Mouse (Mus musculus) forebrain, postnatal 0 days (tissue): Measurements from ENCODE around the gene Pan2. TPM values are rescaled to one million over a fixed set of nuclear protein-coding genes. Genes with fewer than 3 reads are reported as not detected.

Source experiments
- ATAC-seq: fragments of 200-750 bp; cut with Nextera tagmentation; 2 replicates; pipeline ENCODE4 v1.8.0; 2017; ENCODE audit warnings: mild to moderate bottlenecking, moderate library complexity
- DNase-seq: peaks from one replicate; pipeline ENCODE4 v3.0.0-alpha.2; 2015
- H3K27ac ChIP-seq: fragments of 300-500 bp; sonication (generic); 2 replicates; pipeline ENCODE4 v1.5.1; 2014; ENCODE audit warnings: low read depth, mild to moderate bottlenecking, antibody characterized with exemption, low read length, moderate library complexity, mixed read lengths
- H3K27me3 ChIP-seq: fragments of 300-500 bp; sonication (generic); 2 replicates; pipeline ENCODE4 v1.6.1; 2014; ENCODE audit warnings: mild to moderate bottlenecking, low read length, mixed read lengths; ENCODE audit not compliant: insufficient read depth
- H3K36me3 ChIP-seq: fragments of 300-500 bp; sonication (generic); 2 replicates; pipeline ENCODE4 v1.6.1; 2014; ENCODE audit warnings: mild to moderate bottlenecking, moderate library complexity; ENCODE audit not compliant: insufficient read depth
- H3K4me1 ChIP-seq: fragments of 300-500 bp; sonication (generic); 2 replicates; pipeline ENCODE4 v1.6.1; 2014; ENCODE audit warnings: antibody characterized with exemption; ENCODE audit not compliant: insufficient read depth
- H3K4me2 ChIP-seq: fragments of 300-500 bp; sonication (generic); 2 replicates; pipeline ENCODE4 v1.6.1; 2014; ENCODE audit warnings: low read depth, mild to moderate bottlenecking, moderate library complexity
- H3K4me3 ChIP-seq: fragments of 300-500 bp; sonication (generic); 2 replicates; pipeline ENCODE4 v1.5.1; 2014; ENCODE audit warnings: low read depth, low read length, mixed read lengths
- H3K9ac ChIP-seq: fragments of 300-500 bp; sonication (generic); 2 replicates; pipeline ENCODE4 v1.6.1; 2014; ENCODE audit warnings: mild to moderate bottlenecking
- H3K9me3 ChIP-seq: fragments of 300-500 bp; sonication (generic); 2 replicates; pipeline ENCODE4 v1.6.1; 2016; ENCODE audit warnings: low read length
- CTCF ChIP-seq: sonication (generic); IDR thresholded peaks from 2 replicates; pipeline ENCODE4 v1.5.1; 2016; ENCODE audit warnings: antibody characterized with exemption, control low read depth, low read depth
- WGBS: fragments of 180-500 bp; shearing (Covaris S2); extraction: QIAGEN DNeasy Blood & Tissue Kit; methylation state at CpG from one replicate; pipeline ENCODE4 v1.1.7; 2014; 5-methylcytosine and 5-hydroxymethylcytosine counted together
- polyA plus RNA-seq: library from polyadenylated mRNA; unstranded; fragments of >200 nt; fragmentation: Nextera tagmentation; extraction: Ambion mirVana; gene quantifications from 2 replicates; pipeline ENCODE4 v1.2.1, GENCODE M21; 2015
- total RNA-seq: library from RNA; depleted of rRNA; stranded (reverse); fragments of >200 nt; gene quantifications from 2 replicates; pipeline ENCODE4 v1.2.3, GENCODE M21; 2014

The Pan2 gene
- total and polyA plus RNA-seq, 2 experiments from 2014 or later: 11.9 to 20.0 TPM

DNA sequence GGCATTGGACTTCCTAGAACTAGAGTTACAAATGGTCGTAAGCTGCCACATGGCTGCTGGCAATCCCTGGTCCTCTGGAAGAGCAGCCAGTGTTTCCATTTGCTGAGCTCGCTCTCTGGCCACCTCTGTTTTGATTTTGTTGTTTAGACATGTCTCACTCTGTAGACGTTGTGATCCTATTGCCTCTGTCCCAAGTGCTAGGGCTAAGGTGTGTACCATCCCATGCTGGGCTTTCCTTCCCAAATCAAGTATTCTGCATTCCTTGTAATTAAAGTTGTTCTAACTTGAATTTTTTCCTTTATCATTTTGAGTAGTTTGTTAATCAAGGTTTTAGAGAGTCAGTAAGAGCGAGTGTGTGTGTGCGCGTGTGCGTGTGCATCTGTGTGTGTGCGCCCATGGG is 44.4 kb downstream of the Pan2 start:
- no peak for TF ChIP-seq CTCF
- no peak overlapping the region for H3K9ac ChIP-seq
- no peaks in the 10 kb centered on the region for H3K27me3 ChIP-seq
- no peak for ATAC-seq
- peaks cover 22% of the 10 kb centered on the region for H3K36me3 ChIP-seq
- H3K4me1 ChIP-seq: no peaks in the 10 kb centered on the region
- no peaks in the 10 kb centered on the region for H3K9me3 ChIP-seq
- no peak overlapping the region for H3K27ac ChIP-seq
- no peak overlapping the region for H3K4me2 ChIP-seq
- no peak overlapping the region for H3K4me3 ChIP-seq
- WGBS: 89% methylated on average over 8 of the region's 8 CpGs
- DNase-seq: no peak

DNA sequence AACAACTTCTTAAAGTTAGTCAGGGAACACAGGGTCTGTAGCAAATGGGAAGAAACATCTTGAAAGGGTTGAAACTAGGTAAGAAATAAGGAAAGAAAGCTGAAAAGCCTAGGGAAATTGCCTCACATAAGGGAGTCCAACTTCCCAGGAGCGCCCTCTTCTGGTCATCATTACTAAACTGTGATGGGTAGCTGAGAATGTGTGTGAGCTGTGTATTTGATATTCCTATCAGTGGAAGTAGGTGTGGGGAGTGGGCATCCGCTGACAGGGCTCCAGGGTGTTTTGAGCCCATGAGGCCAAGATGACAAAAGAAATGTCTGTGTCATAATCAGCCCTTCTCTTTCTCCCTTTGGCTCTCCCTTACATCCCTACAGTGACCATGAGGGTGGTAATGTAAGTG is 55.7 kb downstream of the Pan2 start:
- Histone ChIP-seq H3K9ac (no peak overlapping the region), H3K27ac (no peak overlapping the region), H3K9me3 (no peaks in the 10 kb centered on the region), H3K4me1 (no peaks in the 10 kb centered on the region), H3K4me2 (no peak overlapping the region), H3K27me3 (no peaks in the 10 kb centered on the region), H3K4me3 (no peak overlapping the region), H3K36me3 (peaks cover 70% of the 10 kb centered on the region)
- peak; percentile 68 for TF ChIP-seq CTCF
- WGBS: 49% methylated on average over 2 of the region's 2 CpGs
- ATAC-seq: 0 out of 2 replicates have a peak, but pooled peaks have one; percentile 45
- peak; percentile 70 for DNase-seq

DNA sequence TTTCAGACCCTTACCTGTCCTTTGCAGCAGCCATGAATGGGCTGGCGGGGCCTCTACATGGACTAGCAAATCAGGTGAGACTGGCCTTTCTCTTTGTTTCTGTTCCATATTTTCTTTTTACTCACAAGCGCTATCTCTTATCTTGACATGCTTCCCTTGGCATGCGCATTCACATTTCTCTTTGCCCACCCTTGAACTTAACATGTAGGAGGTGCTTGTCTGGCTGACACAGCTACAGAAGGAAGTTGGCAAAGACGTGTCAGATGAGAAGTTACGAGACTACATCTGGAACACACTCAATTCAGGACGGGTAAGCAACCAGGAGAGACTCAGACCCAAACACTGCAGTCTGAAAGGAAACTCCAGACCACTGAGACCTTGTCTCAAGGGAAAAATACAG is 56.1 kb downstream of the Pan2 start:
- Histone ChIP-seq H3K9me3 (no peaks in the 10 kb centered on the region), H3K4me2 (no peak overlapping the region), H3K27ac (no peak overlapping the region), H3K4me1 (no peaks in the 10 kb centered on the region), H3K4me3 (no peak overlapping the region), H3K27me3 (no peaks in the 10 kb centered on the region), H3K9ac (no peak overlapping the region), H3K36me3 (peaks cover 68% of the 10 kb centered on the region)
- ATAC-seq (no peak), DNase-seq (no peak)
- WGBS: 95% methylated on average over 6 of the region's 6 CpGs
- TF ChIP-seq CTCF: no peak

DNA sequence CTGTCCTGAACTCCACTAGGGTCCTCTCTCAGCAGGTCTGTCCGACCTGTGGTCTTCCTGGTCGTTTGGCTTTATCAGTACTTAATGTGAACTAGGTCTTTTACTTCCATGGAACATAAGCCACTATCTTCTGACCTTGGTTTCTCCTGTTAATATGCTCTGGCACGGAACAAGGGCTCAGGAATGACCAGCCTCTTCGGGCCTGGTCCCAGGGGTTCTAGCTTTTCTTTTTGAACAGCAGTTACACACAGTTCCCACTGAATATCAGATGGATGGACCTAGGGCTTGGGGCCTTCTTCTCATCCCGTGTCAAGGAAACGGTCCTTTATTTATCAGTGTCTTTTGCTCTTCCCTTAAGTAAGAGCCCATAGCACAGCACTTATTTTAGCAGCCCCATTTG is 58.7 kb downstream of the Pan2 start:
- Histone ChIP-seq H3K27me3 (no peaks in the 10 kb centered on the region), H3K9ac (no peak overlapping the region), H3K27ac (no peak overlapping the region), H3K36me3 (peaks cover 65% of the 10 kb centered on the region), H3K9me3 (no peaks in the 10 kb centered on the region), H3K4me1 (no peaks in the 10 kb centered on the region), H3K4me3 (no peak overlapping the region), H3K4me2 (no peak overlapping the region)
- 93% methylated on average over 6 of the region's 6 CpGs for WGBS
- no peak for DNase-seq
- no peak for TF ChIP-seq CTCF
- no peak for ATAC-seq

DNA sequence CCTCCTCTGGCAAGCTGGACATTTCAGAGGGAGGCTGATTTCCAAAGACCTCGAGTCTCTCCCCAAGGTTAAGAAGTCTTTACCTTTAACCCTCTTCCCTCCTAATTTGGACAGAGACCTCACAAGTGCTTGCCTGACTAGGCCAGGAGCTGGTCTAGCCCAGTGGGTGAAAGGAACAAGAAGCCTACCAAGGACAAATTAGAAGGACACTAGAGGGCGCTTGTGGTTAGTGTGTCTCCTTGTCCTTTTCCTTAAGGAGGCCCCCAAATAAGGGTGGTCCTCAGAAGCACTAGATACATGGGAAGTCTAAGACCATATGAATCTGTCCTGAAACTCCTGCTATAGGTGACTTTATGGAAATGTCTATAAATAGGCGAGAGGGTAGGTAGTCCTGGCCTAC is 59.4 kb downstream of the Pan2 start:
- WGBS: 46% methylated on average over 3 of the region's 3 CpGs
- ATAC-seq: peak; percentile 56
- H3K36me3 ChIP-seq: peaks cover 63% of the 10 kb centered on the region

DNA sequence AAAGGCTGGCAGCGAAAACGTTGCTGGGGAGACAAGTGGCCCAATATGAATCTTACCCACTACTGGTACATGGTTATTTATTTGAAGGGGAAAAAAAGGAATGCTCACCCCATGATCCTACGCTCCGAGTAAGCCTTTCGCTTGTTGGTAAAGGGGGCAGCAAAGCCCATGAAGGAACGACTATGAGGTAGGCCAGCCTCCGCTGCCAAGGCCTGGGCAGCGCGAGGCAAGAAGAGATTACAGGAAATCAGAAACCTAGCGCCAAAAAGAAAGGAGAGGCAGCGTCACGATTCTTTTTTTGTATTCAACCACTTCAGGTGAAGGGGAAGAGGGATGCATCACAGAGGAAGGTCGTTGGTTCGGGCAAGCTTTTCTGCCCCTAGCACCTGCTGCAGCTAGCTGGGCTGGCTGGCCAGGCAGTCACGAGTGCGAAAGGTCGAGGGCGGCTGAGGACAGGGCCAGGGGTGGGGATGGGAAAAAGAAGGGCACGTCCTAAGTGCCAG is 64.8 kb downstream of the Pan2 start:
- Histone ChIP-seq H3K4me2 (peak overlapping the region; percentile 93), H3K9ac (peak overlapping the region; percentile 74), H3K9me3 (no peaks in the 10 kb centered on the region), H3K4me3 (peak overlapping the region; percentile 61), H3K27me3 (no peaks in the 10 kb centered on the region), H3K27ac (peak overlapping the region; percentile 98), H3K4me1 (peaks cover 6% of the 10 kb centered on the region), H3K36me3 (peaks cover 14% of the 10 kb centered on the region)
- peak; percentile 34 for DNase-seq
- 12% methylated on average over 19 of the region's 19 CpGs for WGBS
- ATAC-seq: no peak
- no peak for TF ChIP-seq CTCF

More for the DNA sequence above, 59.4 kb downstream of the Pan2 start:
- H3K4me2 ChIP-seq: no peak overlapping the region
- H3K27me3 ChIP-seq: no peaks in the 10 kb centered on the region
- TF ChIP-seq CTCF: peak; percentile 67
- DNase-seq: peak; percentile 62
- H3K27ac ChIP-seq: no peak overlapping the region
- no peak overlapping the region for H3K4me3 ChIP-seq
- H3K9me3 ChIP-seq: no peaks in the 10 kb centered on the region
- peaks cover 2% of the 10 kb centered on the region for H3K4me1 ChIP-seq
- H3K9ac ChIP-seq: no peak overlapping the region

DNA sequence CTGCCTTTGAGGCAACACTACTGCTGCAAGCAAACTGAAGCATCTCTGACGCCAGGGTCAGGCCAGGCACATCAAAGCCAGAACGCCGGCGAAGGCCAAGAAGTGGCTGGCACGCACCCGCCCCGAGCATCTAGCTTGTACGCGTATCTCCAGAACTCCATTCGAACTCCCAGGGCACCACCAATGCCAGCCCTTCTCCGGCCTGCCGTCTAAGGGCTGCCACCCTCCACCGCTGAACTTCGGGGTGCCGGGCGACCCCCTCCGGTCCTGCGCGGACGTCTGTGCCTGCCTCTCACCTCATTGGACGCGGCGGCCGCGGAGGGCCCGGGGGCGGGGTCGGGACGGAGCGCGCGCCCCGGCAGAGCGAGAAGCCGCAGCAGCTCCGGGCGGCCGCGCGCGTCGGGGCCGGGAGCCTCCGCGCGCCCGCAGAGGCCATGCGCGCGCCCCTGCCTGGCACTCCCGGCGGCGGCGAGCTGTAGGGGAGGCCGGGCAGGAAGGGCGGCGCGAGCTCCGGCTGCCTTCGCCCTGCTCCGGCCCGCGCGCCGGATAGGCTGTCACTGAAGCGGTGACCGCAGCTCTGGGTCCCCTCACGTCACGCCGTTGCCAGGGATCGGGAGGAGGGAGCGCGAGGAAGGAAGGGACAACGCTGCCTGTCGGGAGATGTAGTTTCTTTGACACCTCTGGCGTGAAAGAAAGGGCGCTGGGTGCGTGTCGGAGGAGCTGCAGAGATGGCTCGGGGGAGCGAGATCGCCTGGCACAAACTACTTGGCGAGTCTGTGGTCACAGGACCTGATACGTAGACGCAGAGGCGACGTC is 65.5 kb downstream of the Pan2 start, which contains the start of gene Coq10a:
Gene Coq10a (minus strand): TSS at position 596 of the 816 bp plus-strand sequence.
- Histone ChIP-seq H3K4me2 (peak within 1 kb of the TSS; percentile 93), H3K36me3 (peaks cover 7% of the 10 kb centered on the region), H3K9me3 (no peaks in the 10 kb centered on the region), H3K9ac (peak within 1 kb of the TSS; percentile 74), H3K4me3 (peak within 1 kb of the TSS; percentile 61), H3K27ac (peak within 1 kb of the TSS; percentile 98), H3K27me3 (no peaks in the 10 kb centered on the region), H3K4me1 (peaks cover 6% of the 10 kb centered on the region)
- peak; percentile 94 for DNase-seq
- TF ChIP-seq CTCF: peak; percentile 1; the same call in 1 of the 2 replicates
- ATAC-seq: peak; percentile 95
- 2% methylated on average over 85 of the region's 87 CpGs for WGBS
